20 mouse cellular contexts compared by ENCODE assay signal in the genomic region with DNA sequence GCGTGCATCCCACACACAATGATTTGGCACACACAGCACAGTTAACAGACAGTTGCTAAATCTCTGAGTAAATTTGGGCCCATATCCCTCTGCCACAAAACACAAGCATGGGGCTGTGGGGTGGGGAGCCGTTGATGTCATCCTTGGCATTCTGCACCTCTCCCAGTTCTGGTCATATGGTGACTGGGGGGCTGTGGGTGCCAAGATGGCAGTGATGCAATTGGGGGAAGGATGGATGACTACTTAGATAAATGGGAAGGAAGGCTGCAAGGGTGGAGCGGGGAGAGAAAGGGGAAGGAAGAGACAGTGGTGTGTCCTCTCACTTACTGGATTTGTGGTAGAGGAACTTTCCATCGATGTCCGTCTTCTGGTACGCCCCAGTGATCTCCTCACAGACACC. TPM values are rescaled to one million over a fixed set of nuclear protein-coding genes. Genes with fewer than 3 reads are reported as not detected.
DNase-seq lines count a peak whose midpoint lies in the region; ATAC-seq and TF ChIP-seq lines count a peak whose summit lies in the region.
"Had no signal": no experiment of that assay in that cellular context is flagged by ENCODE, and none has a peak within 500 bp of the region (broad histone marks: within the 10 kb centered on the region; RNA-seq: fewer than 3 reads in every experiment).

No protein-coding gene starts in this region.

- 70% methylated on average over 6 of the region's 6 CpGs for WGBS in lung, adult 2 months
- 39% methylated on average over 6 of the region's 6 CpGs for WGBS in liver, embryonic 13.5 days (ENCODE audit: insufficient replicate concordance)

- H3K27ac ChIP-seq in liver, embryonic 13.5 days = no peak overlapping the region
- H3K27ac ChIP-seq: embryonic facial prominence, embryonic 15.5 days; neural tube, embryonic 12.5 days had no signal

- no peak for TF ChIP-seq CTCF in lung, adult 2 months (IDR thresholded peaks at IDR 0.05; ENCODE audit: insufficient read depth, low read length)

- peaks cover 37% of the 10 kb centered on the region for H3K36me3 ChIP-seq in liver, embryonic 13.5 days
- H3K36me3 ChIP-seq: embryonic facial prominence, embryonic 15.5 days; heart, embryonic 12.5 days; neural tube, embryonic 12.5 days had no signal

- no peak for ATAC-seq in liver, embryonic 13.5 days (ENCODE audit: low read depth)
- ATAC-seq in inflammation-experienced regulatory T-cells, adult 6 months = no peak
- ATAC-seq: intestine, embryonic 16.5 days; midbrain, embryonic 16.5 days; Patski had no signal

- peaks cover 7% of the 10 kb centered on the region; the same call in 1 of the 2 replicates for H3K9me3 ChIP-seq in liver, embryonic 13.5 days (replicated peaks)
- H3K9me3 ChIP-seq: heart, embryonic 12.5 days; neural tube, embryonic 12.5 days had no signal

- peak; percentile 36 for DNase-seq in lung, postnatal 10 days
- DNase-seq in lung, adult 2 months = no peak
- DNase-seq in layer of hippocampus, adult 18-20 months (ENCODE audit: low spot score in 2 of 2) = peak; percentile 17 to 30
- no peak for DNase-seq in liver, embryonic 13.5 days
- no peak for DNase-seq in Muller cell, postnatal 12 days (ENCODE audit: inconsistent ontology term)
- no peak for DNase-seq in kidney, adult 9 months
- DNase-seq: adrenal gland, adult 2 months; gastrocnemius, postnatal 14 days; kidney, postnatal 14 days had no signal

- H3K9ac ChIP-seq in liver, embryonic 13.5 days = no peak overlapping the region
- H3K9ac ChIP-seq: embryonic facial prominence, embryonic 15.5 days; heart, embryonic 12.5 days; neural tube, embryonic 12.5 days had no signal

- TF ChIP-seq POLR2A in lung, adult 2 months (IDR thresholded peaks at IDR 0.05; ENCODE audit: borderline replicate concordance, extremely low read depth, low read depth, low read length) = no peak

- H3K27me3 ChIP-seq in liver, embryonic 13.5 days = no peaks in the 10 kb centered on the region
- H3K27me3 ChIP-seq: embryonic facial prominence, embryonic 15.5 days; heart, embryonic 12.5 days; neural tube, embryonic 12.5 days; Patski had no signal

- no peak overlapping the region for H3K4me3 ChIP-seq in lung, adult 2 months (replicated peaks; ENCODE audit: extremely low read depth, low read depth, low read length)
- H3K4me3 ChIP-seq in liver, embryonic 13.5 days (replicated peaks) = peak overlapping the region; percentile 54
- H3K4me3 ChIP-seq: embryonic facial prominence, embryonic 15.5 days; heart, embryonic 12.5 days; neural tube, embryonic 12.5 days had no signal

- no peaks in the 10 kb centered on the region for H3K4me1 ChIP-seq in lung, adult 2 months (ENCODE audit: control insufficient read depth, insufficient read depth, low read length)
- peaks cover 8% of the 10 kb centered on the region for H3K4me1 ChIP-seq in liver, embryonic 13.5 days (replicated peaks)
- H3K4me1 ChIP-seq: heart, embryonic 12.5 days; neural tube, embryonic 12.5 days had no signal

- H3K4me2 ChIP-seq in liver, embryonic 13.5 days = peak overlapping the region; percentile 59
- H3K4me2 ChIP-seq: embryonic facial prominence, embryonic 15.5 days; heart, embryonic 12.5 days; neural tube, embryonic 12.5 days had no signal

RNA-seq across cellular contexts. Expression of a gene that starts 3.5 kb away (rescaled TPM):
- polyA plus RNA-seq in lung, adult 2 months (2012; rRNA removed) = 0.26 and 1.4 TPM in 2 replicates
- not detected for total RNA-seq in layer of hippocampus, adult 18-20 months (2021)
- polyA plus RNA-seq in liver, embryonic 13.5 days (2015; fragmentation: Nextera tagmentation; extraction: Ambion mirVana) = 683 and 777 TPM in 2 replicates
- not detected for polyA plus RNA-seq in inflammation-experienced regulatory T-cells, adult 6 months (2017; shearing (Covaris generic))
- total RNA-seq: CH12.LX; gastrocnemius, postnatal 14 days; left cerebral cortex, postnatal 25 days had no signal
- polyA plus RNA-seq: cortical plate, adult 2 months; hindbrain, embryonic 11.5 days; midbrain, embryonic 16.5 days had no signal

RNA-seq across cellular contexts. Expression of a gene that starts 20.8 kb away (rescaled TPM):
- polyA plus RNA-seq in lung, adult 2 months (2012; rRNA removed) = 0.11 TPM in 1 of 2 replicates, not detected in the other
- not detected for total RNA-seq in layer of hippocampus, adult 18-20 months (2021)
- polyA plus RNA-seq in liver, embryonic 13.5 days (2015; fragmentation: Nextera tagmentation; extraction: Ambion mirVana) = 5.1 TPM in 2 replicates
- polyA plus RNA-seq in inflammation-experienced regulatory T-cells, adult 6 months (2017; shearing (Covaris generic)) = not detected
- total RNA-seq: adrenal gland, adult 2 months; CH12.LX; gastrocnemius, postnatal 14 days; left cerebral cortex, postnatal 25 days had no signal
- polyA plus RNA-seq: adrenal gland, adult 2 months; cortical plate, adult 2 months; embryonic facial prominence, embryonic 15.5 days; hindbrain, embryonic 11.5 days; neural tube, embryonic 12.5 days had no signal

Comparison
In these comparisons a context has a peak if more than half of its experiments do, and no peak if none do; other contexts are left out.
1. DNase-seq: peak in lung, postnatal 10 days (single experiment) and layer of hippocampus, adult 18-20 months (2 of 2); none in lung, adult 2 months (single experiment), liver, embryonic 13.5 days (single experiment), Muller cell, postnatal 12 days (single experiment) and kidney, adult 9 months (single experiment).
2. RNA of a gene that starts 3.5 kb away (polyA plus RNA-seq): 683 to 777 TPM in liver, embryonic 13.5 days; 0.26 to 1.4 TPM in lung, adult 2 months and not detected in inflammation-experienced regulatory T-cells, adult 6 months; every median in the first group is over 100 times any median in the second.